Mouse (Mus musculus) limb, embryonic 12.5 days (tissue): Measurements from ENCODE around the gene Fxyd1. TPM values are rescaled to one million over a fixed set of nuclear protein-coding genes. Genes with fewer than 3 reads are reported as not detected.

Experiments used
- ATAC-seq: fragments of 200-750 bp; cut with Nextera tagmentation; 2 replicates; pipeline ENCODE4 v1.8.0; 2017; ENCODE audit warnings: low read depth, moderate TSS enrichment; ENCODE audit not compliant: insufficient number of reproducible peaks, insufficient read depth, low FRiP score, low TSS enrichment
- H3K27ac ChIP-seq: fragments of 300-500 bp; sonication (generic); 2 replicates; pipeline ENCODE4 v1.5.1; 2016; ENCODE audit warnings: mild to moderate bottlenecking, moderate library complexity
- H3K27me3 ChIP-seq: fragments of 300-500 bp; sonication (generic); 2 replicates; pipeline ENCODE4 v1.6.1; 2016; ENCODE audit warnings: mild to moderate bottlenecking, moderate library complexity
- H3K36me3 ChIP-seq: fragments of 300-500 bp; sonication (generic); 2 replicates; pipeline ENCODE4 v1.6.1; 2016; ENCODE audit warnings: mild to moderate bottlenecking, moderate library complexity
- H3K4me1 ChIP-seq: fragments of 300-500 bp; sonication (generic); replicated peaks from 2 replicates; pipeline ENCODE4 v1.6.1; 2016
- H3K4me2 ChIP-seq: fragments of 300-500 bp; sonication (generic); 2 replicates; pipeline ENCODE4 v1.6.1; 2016; ENCODE audit warnings: mild to moderate bottlenecking, moderate library complexity
- H3K4me3 ChIP-seq: fragments of 300-500 bp; sonication (generic); replicated peaks from 2 replicates; pipeline ENCODE4 v1.5.1; 2016; ENCODE audit warnings: mild to moderate bottlenecking
- H3K9ac ChIP-seq: fragments of 300-500 bp; sonication (generic); replicated peaks from 2 replicates; pipeline ENCODE4 v1.6.1; 2016; ENCODE audit warnings: mild to moderate bottlenecking, moderate library complexity
- H3K9me3 ChIP-seq: fragments of 300-500 bp; sonication (generic); 2 replicates; pipeline ENCODE4 v1.6.1; 2016; ENCODE audit warnings: mild to moderate bottlenecking, moderate library complexity
- WGBS: fragments of 180-500 bp; shearing (Covaris S2); methylation state at CpG from one replicate; pipeline ENCODE4 v1.1.7; 2016; 5-methylcytosine and 5-hydroxymethylcytosine counted together
- polyA plus RNA-seq: library from polyadenylated mRNA; unstranded; fragments of >200 nt; fragmentation: Nextera tagmentation; extraction: Ambion mirVana; gene quantifications from 2 replicates; pipeline ENCODE4 v1.2.1, GENCODE M21; 2016

Fxyd1 gene
- polyA plus RNA-seq, 1 experiment from 2014 or later = 28.2 TPM

GRCm38 (mm10) chr7:31088206-31088605 lies 31.2 kb upstream of the Fxyd1 start:
- Histone ChIP-seq H3K4me3 (no peak overlapping the region), H3K36me3 (no peaks in the 10 kb centered on the region), H3K4me1 (peaks cover 8% of the 10 kb centered on the region; the same call in 1 of the 2 replicates), H3K9me3 (no peaks in the 10 kb centered on the region), H3K4me2 (no peak overlapping the region), H3K9ac (no peak overlapping the region), H3K27me3 (no peaks in the 10 kb centered on the region; the same call in 1 of the 2 replicates), H3K27ac (no peak overlapping the region)
- 64% methylated on average over 3 of the region's 3 CpGs for WGBS
- no peak for ATAC-seq

GRCm38 (mm10) chr7:31087262-31087661 lies 30.3 kb upstream of the Fxyd1 start:
- Histone ChIP-seq H3K36me3 (no peaks in the 10 kb centered on the region), H3K27me3 (no peaks in the 10 kb centered on the region; the same call in 1 of the 2 replicates), H3K27ac (no peak overlapping the region), H3K4me1 (peaks cover 14% of the 10 kb centered on the region; the same call in 1 of the 2 replicates), H3K4me3 (no peak overlapping the region), H3K9ac (no peak overlapping the region), H3K9me3 (no peaks in the 10 kb centered on the region), H3K4me2 (no peak overlapping the region)
- ATAC-seq = no peak
- 51% methylated on average over 2 of the region's 2 CpGs for WGBS

- Histone ChIP-seq H3K4me2 (no peak overlapping the region), H3K4me3 (no peak overlapping the region), H3K27ac (no peak overlapping the region), H3K36me3 (no peaks in the 10 kb centered on the region), H3K27me3 (no peaks in the 10 kb centered on the region; the same call in 1 of the 2 replicates), H3K4me1 (peaks cover 14% of the 10 kb centered on the region; the same call in 1 of the 2 replicates), H3K9ac (no peak overlapping the region), H3K9me3 (no peaks in the 10 kb centered on the region)
- WGBS = 88% methylated on average over 9 of the region's 9 CpGs
- no peak for ATAC-seq
Observed at GRCm38 (mm10) chr7:31086175-31086755, 29.3 kb upstream of the Fxyd1 start.

- H3K4me1 ChIP-seq = peaks cover 14% of the 10 kb centered on the region; the same call in 1 of the 2 replicates
- H3K27ac ChIP-seq = peak overlapping the region; percentile 69
- peaks cover 2% of the 10 kb centered on the region; the same call in 1 of the 2 replicates for H3K9me3 ChIP-seq
- no peak for ATAC-seq
- no peak overlapping the region for H3K4me3 ChIP-seq
- H3K36me3 ChIP-seq = no peaks in the 10 kb centered on the region
- 64% methylated on average over 3 of the region's 3 CpGs for WGBS
- H3K27me3 ChIP-seq = no peaks in the 10 kb centered on the region; the same call in 1 of the 2 replicates
- H3K4me2 ChIP-seq = no peak overlapping the region
- H3K9ac ChIP-seq = no peak overlapping the region
Observed at GRCm38 (mm10) chr7:31085171-31085570, 28.2 kb upstream of the Fxyd1 start.

GRCm38 (mm10) chr7:31084140-31084539 lies 27.1 kb upstream of the Fxyd1 start:
- no peaks in the 10 kb centered on the region; the same call in 1 of the 2 replicates for H3K27me3 ChIP-seq
- peaks cover 14% of the 10 kb centered on the region; the same call in 1 of the 2 replicates for H3K4me1 ChIP-seq
- H3K9me3 ChIP-seq = peaks cover 2% of the 10 kb centered on the region; the same call in 1 of the 2 replicates
- H3K9ac ChIP-seq = no peak overlapping the region
- H3K4me3 ChIP-seq = no peak overlapping the region
- H3K27ac ChIP-seq = peak overlapping the region; percentile 62; the same call in 1 of the 2 replicates
- H3K36me3 ChIP-seq = no peaks in the 10 kb centered on the region
- H3K4me2 ChIP-seq = no peak overlapping the region
- no peak for ATAC-seq
- 55% methylated on average over 9 of the region's 9 CpGs for WGBS

- peaks cover 2% of the 10 kb centered on the region; the same call in 1 of the 2 replicates for H3K9me3 ChIP-seq
- no peak overlapping the region for H3K9ac ChIP-seq
- 0 out of 2 replicates have a peak overlapping the region, but pooled peaks have one; percentile 41 for H3K27ac ChIP-seq
- H3K4me2 ChIP-seq = no peak overlapping the region
- no peak for ATAC-seq
- peaks cover 14% of the 10 kb centered on the region; the same call in 1 of the 2 replicates for H3K4me1 ChIP-seq
- H3K27me3 ChIP-seq = no peaks in the 10 kb centered on the region
- no peaks in the 10 kb centered on the region for H3K36me3 ChIP-seq
- no peak overlapping the region for H3K4me3 ChIP-seq
- WGBS = 58% methylated on average over 14 of the region's 14 CpGs
Observed at GRCm38 (mm10) chr7:31082831-31083588, 26.0 kb upstream of the Fxyd1 start.

- Histone ChIP-seq H3K4me3 (no peak overlapping the region), H3K4me1 (peaks cover 22% of the 10 kb centered on the region), H3K27me3 (no peaks in the 10 kb centered on the region), H3K4me2 (no peak overlapping the region), H3K36me3 (no peaks in the 10 kb centered on the region), H3K9me3 (peaks cover 2% of the 10 kb centered on the region; the same call in 1 of the 2 replicates), H3K27ac (no peak overlapping the region), H3K9ac (no peak overlapping the region)
- no peak for ATAC-seq
Observed at GRCm38 (mm10) chr7:31082106-31082505, 25.1 kb upstream of the Fxyd1 start.

- no peak overlapping the region for H3K9ac ChIP-seq
- H3K27me3 ChIP-seq = no peaks in the 10 kb centered on the region
- no peak overlapping the region for H3K4me3 ChIP-seq
- ATAC-seq = no peak
- peaks cover 2% of the 10 kb centered on the region; the same call in 1 of the 2 replicates for H3K9me3 ChIP-seq
- no peak overlapping the region for H3K27ac ChIP-seq
- H3K36me3 ChIP-seq = no peaks in the 10 kb centered on the region
- no peak overlapping the region for H3K4me2 ChIP-seq
- 57% methylated on average over 1 of the region's 1 CpGs for WGBS
- H3K4me1 ChIP-seq = peaks cover 31% of the 10 kb centered on the region
Observed at GRCm38 (mm10) chr7:31081106-31081505, 24.1 kb upstream of the Fxyd1 start.

- Histone ChIP-seq H3K36me3 (no peaks in the 10 kb centered on the region), H3K27me3 (no peaks in the 10 kb centered on the region), H3K4me1 (peaks cover 31% of the 10 kb centered on the region), H3K4me2 (no peak overlapping the region), H3K4me3 (no peak overlapping the region), H3K9ac (no peak overlapping the region), H3K27ac (no peak overlapping the region), H3K9me3 (peaks cover 2% of the 10 kb centered on the region; the same call in 1 of the 2 replicates)
- WGBS = 67% methylated on average over 3 of the region's 3 CpGs
- no peak for ATAC-seq
Observed at GRCm38 (mm10) chr7:31080611-31081010, 23.6 kb upstream of the Fxyd1 start.

GRCm38 (mm10) chr7:31079670-31080069 lies 22.7 kb upstream of the Fxyd1 start:
- WGBS = 83% methylated on average over 8 of the region's 8 CpGs
- no peak overlapping the region for H3K9ac ChIP-seq
- ATAC-seq = no peak
- H3K4me3 ChIP-seq = no peak overlapping the region
- peaks cover 2% of the 10 kb centered on the region; the same call in 1 of the 2 replicates for H3K9me3 ChIP-seq
- no peak overlapping the region for H3K27ac ChIP-seq
- H3K36me3 ChIP-seq = no peaks in the 10 kb centered on the region
- no peak overlapping the region for H3K4me2 ChIP-seq
- H3K27me3 ChIP-seq = no peaks in the 10 kb centered on the region
- peaks cover 26% of the 10 kb centered on the region for H3K4me1 ChIP-seq

GRCm38 (mm10) chr7:31077885-31078445 lies 21.0 kb upstream of the Fxyd1 start:
- 53% methylated on average over 5 of the region's 5 CpGs for WGBS
- Histone ChIP-seq H3K27ac (peak overlapping the region; percentile 62), H3K36me3 (no peaks in the 10 kb centered on the region), H3K27me3 (no peaks in the 10 kb centered on the region), H3K9me3 (peaks cover 2% of the 10 kb centered on the region; the same call in 1 of the 2 replicates), H3K4me1 (peaks cover 20% of the 10 kb centered on the region), H3K4me2 (no peak overlapping the region), H3K9ac (no peak overlapping the region), H3K4me3 (no peak overlapping the region)
- peak; percentile 34; the same call in 1 of the 2 replicates for ATAC-seq
